Mouse (Mus musculus) ES-E14 (cell line): ENCODE measurements at regions not wholly inside any gene's neighbourhood (a gene's known extent, or its start where the extent isn't known, plus 50 kb on each side); places are given as distances from the start of the nearest gene placed in this dataset.

Experiments
- CHD2 ChIP-seq: IDR thresholded peaks from 2 replicates; pipeline ENCODE4 v1.6.1; 2014; ENCODE audit warnings: mild to moderate bottlenecking, low read depth, low read length, inconsistent platforms
- HCFC1 ChIP-seq: IDR thresholded peaks from 2 replicates; pipeline ENCODE4 v1.6.1; 2012; ENCODE audit warnings: low read length, inconsistent platforms, borderline replicate concordance; ENCODE audit not compliant: insufficient read depth
- MAFK ChIP-seq: IDR thresholded peaks from 2 replicates; pipeline ENCODE4 v1.6.1; 2014; ENCODE audit warnings: mild to moderate bottlenecking, low read depth, low read length, inconsistent platforms; ENCODE audit not compliant: insufficient read depth
- ZC3H11A ChIP-seq: IDR thresholded peaks from 2 replicates; pipeline ENCODE4 v1.6.1; 2012; ENCODE audit warnings: low read depth, mild to moderate bottlenecking, inconsistent platforms, low read length, borderline replicate concordance

- TF ChIP-seq MAFK (no peak), CHD2 (no peak), HCFC1 (no peak), ZC3H11A (no peak)
Measured at GRCm38 (mm10) chr4:105313151-105313818, 156.1 kb downstream of the Plpp3 start.
